Mouse (Mus musculus): ENCODE results near the gene Idh3a. TPM values are rescaled to one million over a fixed set of nuclear protein-coding genes. Genes with fewer than 3 reads are reported as not detected.

Gene Idh3a
- polyA plus RNA-seq (2011; ENCODE audit: insufficient read depth, insufficient read length, low replicate concordance, missing spikeins): 15.1 and 17.2 TPM in 2 replicates

- Histone ChIP-seq H3K27ac (ENCODE audit: control insufficient read depth, insufficient read depth, low read depth, low read length, poor library complexity) (peak within 1 kb of the TSS; percentile 43; the same call in 1 of the 2 replicates), H3K4me3 (replicated peaks; ENCODE audit: control insufficient read depth, low read depth, low read length) (peak within 1 kb of the TSS; percentile 96), H3K4me1 (ENCODE audit: control insufficient read depth, insufficient read depth, low read length) (no peaks in the 10 kb centered on the region)
- WGBS: under 1% methylated on average over 73 of the region's 73 CpGs
- TF ChIP-seq CTCF (IDR thresholded peaks at IDR 0.05; ENCODE audit: control insufficient read depth, insufficient read depth, low read length): no peak
- peak; percentile 73; the same call in 1 of the 2 replicates for TF ChIP-seq POLR2A (IDR thresholded peaks at IDR 0.05; ENCODE audit: borderline replicate concordance, control insufficient read depth, low read depth, low read length)
These were observed at the start of gene Idh3a for GRCm38 (mm10) chr9:54586199-54587061. TSS of gene Idh3a (plus strand) at chr9:54586334.

DNA sequence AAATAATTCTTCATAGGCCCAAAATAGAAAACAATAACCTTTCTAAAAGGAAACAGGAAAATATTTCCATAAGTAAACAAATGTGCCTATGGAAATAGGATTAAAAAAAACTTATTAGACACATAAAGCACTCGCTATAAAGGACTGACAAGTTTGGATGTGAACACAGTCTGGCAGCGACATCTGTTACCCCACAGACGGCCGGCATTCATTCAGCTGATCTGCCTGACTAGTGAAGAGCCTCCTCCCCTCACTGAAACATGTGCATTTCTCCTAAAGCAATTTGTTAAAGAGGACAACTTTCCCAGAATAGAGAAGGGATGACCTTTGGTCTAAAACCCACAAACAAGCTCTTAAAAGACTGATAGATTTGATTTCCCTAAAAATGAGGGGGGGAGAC lies 49.1 kb upstream of the Idh3a start:
- H3K4me3 ChIP-seq (replicated peaks; ENCODE audit: control insufficient read depth, low read depth, low read length): no peak overlapping the region
- 87% methylated on average over 4 of the region's 4 CpGs for whole genome bisulfite sequencing
- no peak for TF ChIP-seq CTCF (IDR thresholded peaks at IDR 0.05; ENCODE audit: control insufficient read depth, insufficient read depth, low read length)
- no peak for TF ChIP-seq POLR2A (IDR thresholded peaks at IDR 0.05; ENCODE audit: borderline replicate concordance, control insufficient read depth, low read depth, low read length)
- H3K4me1 ChIP-seq (ENCODE audit: control insufficient read depth, insufficient read depth, low read length): peaks cover 1% of the 10 kb centered on the region; the same call in 1 of the 2 replicates
- H3K27ac ChIP-seq (ENCODE audit: control insufficient read depth, insufficient read depth, low read depth, low read length, poor library complexity): no peak overlapping the region

GRCm38 (mm10) chr9:54537480-54537879 lies 48.7 kb upstream of the Idh3a start:
- Histone ChIP-seq H3K4me1 (ENCODE audit: control insufficient read depth, insufficient read depth, low read length) (peaks cover 1% of the 10 kb centered on the region; the same call in 1 of the 2 replicates), H3K4me3 (replicated peaks; ENCODE audit: control insufficient read depth, low read depth, low read length) (no peak overlapping the region), H3K27ac (ENCODE audit: control insufficient read depth, insufficient read depth, low read depth, low read length, poor library complexity) (no peak overlapping the region)
- TF ChIP-seq POLR2A (IDR thresholded peaks at IDR 0.05; ENCODE audit: borderline replicate concordance, control insufficient read depth, low read depth, low read length) (no peak), CTCF (IDR thresholded peaks at IDR 0.05; ENCODE audit: control insufficient read depth, insufficient read depth, low read length) (no peak)
- WGBS: 61% methylated on average over 3 of the region's 3 CpGs

DNA sequence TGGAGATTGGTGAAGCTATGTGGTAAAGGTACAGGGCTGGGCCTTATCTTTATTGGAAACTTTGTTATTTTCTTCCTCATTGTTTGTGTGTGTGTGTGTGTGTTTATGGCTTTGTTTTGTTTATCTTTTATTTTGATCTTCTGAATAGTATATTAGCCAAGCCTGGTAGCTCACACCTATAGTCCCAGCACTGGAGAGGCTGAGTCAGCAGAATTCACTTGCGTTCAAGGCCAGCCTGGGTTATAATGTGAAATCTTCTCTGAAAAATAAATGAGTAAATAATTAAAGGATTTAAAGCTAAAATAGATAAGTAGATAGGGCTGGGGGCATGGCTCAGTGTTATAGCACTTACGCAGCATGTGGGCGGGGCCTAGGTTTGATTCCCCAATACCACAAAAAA lies 47.9 kb upstream of the Idh3a start:
- WGBS: 91% methylated on average over 3 of the region's 3 CpGs
- Histone ChIP-seq H3K4me1 (ENCODE audit: control insufficient read depth, insufficient read depth, low read length) (no peaks in the 10 kb centered on the region), H3K27ac (ENCODE audit: control insufficient read depth, insufficient read depth, low read depth, low read length, poor library complexity) (no peak overlapping the region), H3K4me3 (replicated peaks; ENCODE audit: control insufficient read depth, low read depth, low read length) (no peak overlapping the region)
- no peak for TF ChIP-seq CTCF (IDR thresholded peaks at IDR 0.05; ENCODE audit: control insufficient read depth, insufficient read depth, low read length)
- no peak for TF ChIP-seq POLR2A (IDR thresholded peaks at IDR 0.05; ENCODE audit: borderline replicate concordance, control insufficient read depth, low read depth, low read length)

DNA sequence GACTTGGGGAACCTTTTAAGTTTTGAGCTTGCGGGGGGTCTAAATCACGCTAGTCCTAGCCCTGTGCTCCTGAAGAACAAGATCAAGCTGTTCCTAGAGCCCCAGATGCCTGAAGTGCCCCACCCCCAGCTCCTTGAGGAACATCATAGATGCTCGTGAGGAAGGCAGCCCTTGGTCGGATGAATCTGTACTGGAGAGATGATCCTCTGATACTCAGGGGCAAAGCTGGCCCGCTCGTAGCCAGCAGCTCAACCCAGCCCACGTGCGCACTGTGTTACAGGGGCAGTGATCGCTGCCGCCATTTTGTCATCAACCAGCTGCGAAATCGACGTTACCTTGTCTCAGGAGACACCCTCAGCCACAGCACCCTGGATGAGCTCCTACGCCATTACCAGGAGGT lies 47.5 kb upstream of the Idh3a start, which contains the start of gene Sh2d7:
Sh2d7 (plus strand) TSS at position 301 of the 400 bp plus-strand sequence.
- TF ChIP-seq CTCF (IDR thresholded peaks at IDR 0.05; ENCODE audit: control insufficient read depth, insufficient read depth, low read length) (no peak), POLR2A (IDR thresholded peaks at IDR 0.05; ENCODE audit: borderline replicate concordance, control insufficient read depth, low read depth, low read length) (no peak)
- Histone ChIP-seq H3K4me1 (ENCODE audit: control insufficient read depth, insufficient read depth, low read length) (no peaks in the 10 kb centered on the region), H3K27ac (ENCODE audit: control insufficient read depth, insufficient read depth, low read depth, low read length, poor library complexity) (no peak within 1 kb of the TSS), H3K4me3 (replicated peaks; ENCODE audit: control insufficient read depth, low read depth, low read length) (no peak within 1 kb of the TSS)
- 89% methylated on average over 14 of the region's 14 CpGs for WGBS

DNA sequence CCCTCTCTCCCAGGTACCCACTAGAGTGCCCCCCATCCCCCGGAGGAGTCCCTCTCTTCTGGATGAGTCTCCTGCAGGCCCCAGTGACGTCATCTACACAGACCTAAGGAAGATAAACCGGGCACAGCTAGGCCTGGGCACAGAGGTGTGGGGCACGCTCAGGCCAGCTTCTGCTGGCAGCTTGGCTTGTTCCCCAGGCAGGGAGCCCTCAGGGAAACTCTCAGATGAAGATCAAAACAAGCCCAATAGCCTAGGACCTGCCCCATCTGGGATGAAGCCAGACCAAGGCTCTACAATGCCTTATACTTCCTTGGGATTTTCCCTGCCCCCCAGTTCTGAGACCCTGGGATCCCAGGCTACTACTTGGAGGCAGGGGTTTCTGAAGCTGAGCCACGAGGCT lies 45.3 kb upstream of the Idh3a start:
- H3K27ac ChIP-seq (ENCODE audit: control insufficient read depth, insufficient read depth, low read depth, low read length, poor library complexity): no peak overlapping the region
- no peaks in the 10 kb centered on the region for H3K4me1 ChIP-seq (ENCODE audit: control insufficient read depth, insufficient read depth, low read length)
- TF ChIP-seq POLR2A (IDR thresholded peaks at IDR 0.05; ENCODE audit: borderline replicate concordance, control insufficient read depth, low read depth, low read length) (no peak), CTCF (IDR thresholded peaks at IDR 0.05; ENCODE audit: control insufficient read depth, insufficient read depth, low read length) (no peak)
- no peak overlapping the region for H3K4me3 ChIP-seq (replicated peaks; ENCODE audit: control insufficient read depth, low read depth, low read length)
- WGBS: 72% methylated on average over 5 of the region's 5 CpGs

GRCm38 (mm10) chr9:54544212-54544953 lies 41.8 kb upstream of the Idh3a start:
- TF ChIP-seq CTCF (IDR thresholded peaks at IDR 0.05; ENCODE audit: control insufficient read depth, insufficient read depth, low read length): no peak
- no peak for TF ChIP-seq POLR2A (IDR thresholded peaks at IDR 0.05; ENCODE audit: borderline replicate concordance, control insufficient read depth, low read depth, low read length)
- no peak overlapping the region for H3K27ac ChIP-seq (ENCODE audit: control insufficient read depth, insufficient read depth, low read depth, low read length, poor library complexity)
- peaks cover 1% of the 10 kb centered on the region; the same call in 1 of the 2 replicates for H3K4me1 ChIP-seq (ENCODE audit: control insufficient read depth, insufficient read depth, low read length)
- WGBS: 83% methylated on average over 9 of the region's 9 CpGs
- no peak overlapping the region for H3K4me3 ChIP-seq (replicated peaks; ENCODE audit: control insufficient read depth, low read depth, low read length)

- peaks cover 4% of the 10 kb centered on the region; the same call in 1 of the 2 replicates for H3K4me1 ChIP-seq (ENCODE audit: control insufficient read depth, insufficient read depth, low read length)
- H3K27ac ChIP-seq (ENCODE audit: control insufficient read depth, insufficient read depth, low read depth, low read length, poor library complexity): no peak overlapping the region
- TF ChIP-seq CTCF (IDR thresholded peaks at IDR 0.05; ENCODE audit: control insufficient read depth, insufficient read depth, low read length) (no peak), POLR2A (IDR thresholded peaks at IDR 0.05; ENCODE audit: borderline replicate concordance, control insufficient read depth, low read depth, low read length) (no peak)
- no peak overlapping the region for H3K4me3 ChIP-seq (replicated peaks; ENCODE audit: control insufficient read depth, low read depth, low read length)
- WGBS: 81% methylated on average over 4 of the region's 4 CpGs
These were observed 41.2 kb upstream of the Idh3a start for GRCm38 (mm10) chr9:54544954-54545315.

Data from bone marrow, adult 2 months (tissue).